Mouse (Mus musculus) megakaryocyte, embryonic 14.5 days (primary cell): Measurements from ENCODE around the gene Mcm7. TPM values are rescaled to one million over a fixed set of nuclear protein-coding genes. Genes with fewer than 3 reads are reported as not detected.

Experiments
- H3K27me3 ChIP-seq: replicated peaks from 2 replicates; pipeline ENCODE3; 2012; ENCODE audit warnings: inconsistent platforms
- H3K36me3 ChIP-seq: replicated peaks from 2 replicates; pipeline ENCODE3; 2012; ENCODE audit warnings: low read length, inconsistent platforms, mixed read lengths
- H3K4me1 ChIP-seq: 2 replicates; pipeline ENCODE4 v1.6.1; 2012; ENCODE audit warnings: inconsistent platforms
- H3K4me3 ChIP-seq: replicated peaks from 2 replicates; pipeline ENCODE3; 2012; ENCODE audit warnings: moderate library complexity, mild to moderate bottlenecking, inconsistent platforms
- H3K9me3 ChIP-seq: 2 replicates; pipeline ENCODE4 v1.6.1; 2012; ENCODE audit warnings: inconsistent platforms
- FLI1 ChIP-seq: IDR thresholded peaks from 2 replicates; pipeline ENCODE4 v1.6.1; 2012; ENCODE audit warnings: low read length, inconsistent platforms, mixed read lengths
- GATA1 ChIP-seq: IDR thresholded peaks from 3 replicates; pipeline ENCODE4 v1.6.1; 2012; ENCODE audit warnings: mixed read lengths, low read length, inconsistent platforms, borderline replicate concordance
- polyA plus RNA-seq: library from polyadenylated mRNA; stranded (reverse); fragments of >175 nt; gene quantifications from 2 replicates; pipeline ENCODE4 v1.2.3, GENCODE M21; 2012; ENCODE audit warnings: low replicate concordance; ENCODE audit not compliant: insufficient read depth

The Mcm7 gene
- polyA plus RNA-seq, 1 experiment: 10.6 TPM

- H3K36me3 ChIP-seq: peaks cover 35% of the 10 kb centered on the region
- peaks cover 29% of the 10 kb centered on the region for H3K4me1 ChIP-seq
- H3K27me3 ChIP-seq: peaks cover 5% of the 10 kb centered on the region
- peak within 1 kb of the TSS; percentile 97 for H3K4me3 ChIP-seq
- H3K9me3 ChIP-seq: no peaks in the 10 kb centered on the region
- TF ChIP-seq GATA1 (no peak), FLI1 (no peak)
Observed at GRCm38 (mm10) chr5:138193771-138194727, 21.8 kb upstream of the Mcm7 start, which contains the start of gene Mblac1. TSS of gene Mblac1 (plus strand) at chr5:138194314.

DNA sequence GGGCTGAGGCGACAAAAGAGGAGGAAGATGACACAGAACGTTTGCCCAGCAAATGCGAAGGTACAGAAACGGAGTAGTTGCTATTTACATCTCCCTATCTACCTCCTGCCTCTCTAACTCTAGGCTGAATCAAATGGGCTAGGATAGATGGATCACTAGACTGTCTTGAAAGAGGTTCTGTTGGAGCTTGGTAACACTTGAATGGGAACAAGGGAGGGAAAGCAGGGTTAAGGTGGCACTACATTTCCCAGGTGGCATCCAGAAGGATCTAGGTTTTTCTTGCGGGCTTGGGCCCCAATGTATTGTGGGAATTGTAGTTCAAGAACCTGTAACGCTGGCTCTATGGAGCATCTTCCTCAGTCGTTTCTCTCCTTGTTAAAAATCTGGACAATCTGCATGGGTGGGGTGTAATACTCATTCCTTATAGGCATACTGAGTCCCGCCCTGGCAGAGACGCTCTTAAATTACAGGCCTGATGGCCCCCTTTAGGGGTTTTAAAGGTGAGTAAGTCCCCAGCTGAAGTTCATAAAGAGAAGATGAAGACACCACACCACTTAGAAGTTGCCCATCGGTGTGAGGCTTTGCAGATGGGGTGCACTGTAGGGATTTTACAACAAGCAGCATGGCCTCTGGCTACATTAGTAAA is 15.6 kb upstream of the Mcm7 start:
- Histone ChIP-seq H3K4me3 (peak overlapping the region; percentile 99), H3K36me3 (peaks cover 50% of the 10 kb centered on the region), H3K4me1 (peaks cover 24% of the 10 kb centered on the region), H3K9me3 (no peaks in the 10 kb centered on the region), H3K27me3 (no peaks in the 10 kb centered on the region)
- TF ChIP-seq GATA1: no peak
- TF ChIP-seq FLI1: no peak

- no peak for TF ChIP-seq GATA1
- Histone ChIP-seq H3K4me3 (peak within 1 kb of the TSS; percentile 99), H3K27me3 (no peaks in the 10 kb centered on the region), H3K4me1 (peaks cover 24% of the 10 kb centered on the region), H3K9me3 (no peaks in the 10 kb centered on the region), H3K36me3 (peaks cover 50% of the 10 kb centered on the region)
Observed at GRCm38 (mm10) chr5:138186950-138187638, 14.9 kb upstream of the Mcm7 start, which contains the start of the genes Taf6 and Cnpy4. TSS of gene Taf6 (minus strand) at chr5:138187451. TSS of gene Cnpy4 (plus strand) at chr5:138187485.

DNA sequence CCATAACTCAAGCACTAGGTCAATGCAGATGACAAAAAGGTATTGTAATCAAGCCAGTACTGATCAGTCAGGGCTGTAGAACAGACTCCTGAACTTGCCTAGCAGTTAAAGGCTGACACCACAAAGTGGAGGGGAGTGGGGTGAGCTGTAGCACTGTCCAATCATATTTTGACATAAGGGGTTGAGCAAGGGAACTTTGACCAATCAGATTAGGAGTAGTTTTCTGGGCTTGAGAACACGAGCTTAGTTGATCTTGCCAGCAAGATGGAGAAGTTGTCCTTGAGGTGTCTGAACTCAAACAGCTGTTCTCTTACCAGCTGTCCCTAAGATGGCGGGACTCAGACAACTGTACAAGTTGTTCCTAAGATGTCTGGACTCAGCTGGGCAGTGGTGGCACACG is 995 bp upstream of the Mcm7 start:
- Histone ChIP-seq H3K36me3 (peaks cover 66% of the 10 kb centered on the region), H3K27me3 (no peaks in the 10 kb centered on the region), H3K4me1 (peaks cover 23% of the 10 kb centered on the region), H3K4me3 (no peak overlapping the region), H3K9me3 (no peaks in the 10 kb centered on the region)
- TF ChIP-seq GATA1 (no peak), FLI1 (no peak)

- H3K36me3 ChIP-seq: peaks cover 68% of the 10 kb centered on the region
Observed at GRCm38 (mm10) chr5:138170936-138171561, 1.2 kb downstream of the Mcm7 start.

DNA sequence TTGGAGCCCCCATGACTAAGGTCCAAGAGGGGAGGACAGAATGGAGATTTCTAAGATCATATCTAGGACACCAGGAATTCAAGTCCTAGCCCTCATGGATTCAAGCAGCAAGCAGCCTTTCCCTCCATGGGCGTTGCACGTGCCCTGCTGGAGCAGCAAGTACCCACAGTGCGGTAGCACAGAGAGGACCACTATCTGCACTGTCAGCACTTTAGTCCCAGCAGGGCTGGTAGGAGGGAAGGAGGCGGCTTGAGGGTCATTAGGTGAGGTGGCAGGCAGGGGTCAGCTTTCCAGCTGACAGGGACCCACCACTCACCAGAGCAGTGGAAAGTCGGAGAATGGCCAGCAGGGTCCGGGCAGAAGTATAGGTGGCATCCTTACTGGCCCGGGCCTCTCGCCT is 6.6 kb downstream of the Mcm7 start:
- no peaks in the 10 kb centered on the region for H3K27me3 ChIP-seq
- H3K4me3 ChIP-seq: no peak overlapping the region
- H3K4me1 ChIP-seq: peaks cover 59% of the 10 kb centered on the region
- no peaks in the 10 kb centered on the region for H3K9me3 ChIP-seq
- TF ChIP-seq FLI1: no peak
- TF ChIP-seq GATA1: no peak
- peaks cover 80% of the 10 kb centered on the region for H3K36me3 ChIP-seq

More at GRCm38 (mm10) chr5:138170936-138171561, 1.2 kb downstream of the Mcm7 start:
- Histone ChIP-seq H3K9me3 (no peaks in the 10 kb centered on the region), H3K4me3 (peak overlapping the region; percentile 99), H3K4me1 (peaks cover 32% of the 10 kb centered on the region), H3K27me3 (no peaks in the 10 kb centered on the region)
- TF ChIP-seq FLI1: peak; percentile 67; the same call in 1 of the 2 replicates
- TF ChIP-seq GATA1: no peak

GRCm38 (mm10) chr5:138163610-138164009 is 8.6 kb downstream of the Mcm7 start:
- Histone ChIP-seq H3K36me3 (peaks cover 67% of the 10 kb centered on the region), H3K4me3 (no peak overlapping the region), H3K4me1 (peaks cover 53% of the 10 kb centered on the region), H3K27me3 (no peaks in the 10 kb centered on the region), H3K9me3 (no peaks in the 10 kb centered on the region)
- no peak for TF ChIP-seq FLI1
- no peak for TF ChIP-seq GATA1

DNA sequence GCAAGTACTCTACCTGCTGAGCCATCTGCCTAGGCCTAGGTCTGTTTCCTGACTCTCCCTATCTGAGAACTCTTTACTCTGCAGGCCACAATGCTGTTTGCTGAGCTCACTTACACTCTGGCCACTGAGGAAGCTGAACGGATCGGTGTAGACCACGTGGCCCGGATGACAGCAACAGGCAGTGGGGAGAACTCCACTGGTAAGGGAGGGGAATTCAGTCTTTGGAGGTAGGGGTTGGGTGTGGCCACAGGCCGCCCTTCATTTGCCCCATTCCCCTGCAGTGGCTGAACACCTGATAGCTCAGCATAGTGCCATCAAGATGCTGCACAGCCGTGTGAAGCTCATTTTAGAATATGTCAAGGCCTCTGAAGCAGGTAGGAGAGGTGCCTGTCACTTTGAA is 9.2 kb downstream of the Mcm7 start:
- H3K27me3 ChIP-seq: no peaks in the 10 kb centered on the region
- no peak for TF ChIP-seq FLI1
- no peak for TF ChIP-seq GATA1
- peaks cover 61% of the 10 kb centered on the region for H3K36me3 ChIP-seq
- peak overlapping the region; percentile 38 for H3K4me3 ChIP-seq
- H3K4me1 ChIP-seq: peaks cover 53% of the 10 kb centered on the region
- no peaks in the 10 kb centered on the region for H3K9me3 ChIP-seq
